ENCODE assay signal across 25 mouse cellular contexts in genomic region chrX:56752144-56752543, GRCm38 (mm10). TPM values are rescaled to one million over a fixed set of nuclear protein-coding genes. Genes with fewer than 3 reads are reported as not detected.
A peak's percentile ranks its signal among the peaks of the same experiment; 100 is the strongest.
DNase-seq lines count a peak whose midpoint lies in the region; ATAC-seq and TF ChIP-seq lines count a peak whose summit lies in the region.
"Had no signal": no experiment of that assay in that cellular context is flagged by ENCODE, and none has a peak within 500 bp of the region (broad histone marks: within the 10 kb centered on the region; RNA-seq: fewer than 3 reads in every experiment).

No protein-coding gene starts in this region.

- peaks cover 4% of the 10 kb centered on the region for H3K4me1 ChIP-seq in liver, embryonic 16.5 days (ENCODE audit: control insufficient read depth, low read depth, low read length)
- H3K4me1 ChIP-seq: embryonic facial prominence, embryonic 12.5 days; forebrain, embryonic 12.5 days; lung, embryonic 15.5 days; midbrain, embryonic 13.5 days; neural tube, embryonic 12.5 days had no signal

- H3K9ac ChIP-seq in liver, embryonic 16.5 days (ENCODE audit: low read depth, low read length) = no peak overlapping the region
- H3K9ac ChIP-seq: embryonic facial prominence, embryonic 12.5 days; forebrain, embryonic 12.5 days; hindbrain, embryonic 14.5 days; lung, embryonic 15.5 days; midbrain, embryonic 13.5 days; neural tube, embryonic 12.5 days had no signal

- no peaks in the 10 kb centered on the region for H3K9me3 ChIP-seq in liver, embryonic 16.5 days (replicated peaks; ENCODE audit: control insufficient read depth, low read length)
- H3K9me3 ChIP-seq: embryonic facial prominence, embryonic 12.5 days; forebrain, embryonic 12.5 days; lung, embryonic 15.5 days; megakaryocyte, embryonic 14.5 days; midbrain, embryonic 13.5 days; neural tube, embryonic 12.5 days had no signal

- 50% methylated on average over 6 of the region's 6 CpGs for WGBS in liver, embryonic 16.5 days (ENCODE audit: insufficient replicate concordance)

- ATAC-seq in liver, embryonic 16.5 days (ENCODE audit: low read depth) = peak; percentile 53
- ATAC-seq: CD4-positive, CD25-positive, alpha-beta regulatory T cell, adult 4 months; inflammation-experienced regulatory T-cells, adult 6 months; midbrain, embryonic 13.5 days had no signal

- H3K4me3 ChIP-seq in gastrocnemius, adult 2 months = no peak overlapping the region
- H3K4me3 ChIP-seq in liver, embryonic 16.5 days (ENCODE audit: low read depth, low read length) = no peak overlapping the region
- H3K4me3 ChIP-seq: embryonic facial prominence, embryonic 12.5 days; erythroblast, embryonic 14.5 days; forebrain, embryonic 12.5 days; left cerebral cortex, adult 2 months; lung, embryonic 15.5 days; megakaryocyte, embryonic 14.5 days; midbrain, embryonic 13.5 days; neural tube, embryonic 12.5 days had no signal

- no peaks in the 10 kb centered on the region for H3K27me3 ChIP-seq in liver, embryonic 16.5 days (ENCODE audit: control insufficient read depth, insufficient read depth, low read depth, low read length)
- H3K27me3 ChIP-seq: embryonic facial prominence, embryonic 12.5 days; forebrain, embryonic 12.5 days; lung, embryonic 15.5 days; midbrain, embryonic 13.5 days; neural tube, embryonic 12.5 days had no signal

- no peak overlapping the region for H3K27ac ChIP-seq in gastrocnemius, adult 2 months
- H3K27ac ChIP-seq in liver, embryonic 16.5 days (ENCODE audit: low read length) = no peak overlapping the region
- H3K27ac ChIP-seq: embryonic facial prominence, embryonic 12.5 days; forebrain, embryonic 12.5 days; hindbrain, embryonic 14.5 days; left cerebral cortex, adult 2 months; lung, embryonic 15.5 days; midbrain, embryonic 13.5 days; neural tube, embryonic 12.5 days had no signal

- intact Hi-C loops in gastrocnemius, adult 2 months (cut with DNase I) = no loop called here

- no peaks in the 10 kb centered on the region for H3K36me3 ChIP-seq in liver, embryonic 16.5 days (ENCODE audit: control insufficient read depth, insufficient read depth)
- H3K36me3 ChIP-seq: embryonic facial prominence, embryonic 12.5 days; forebrain, embryonic 12.5 days; lung, embryonic 15.5 days; midbrain, embryonic 13.5 days; neural tube, embryonic 12.5 days had no signal

- peak; percentile 40 for DNase-seq in gastrocnemius, adult 2 months
- DNase-seq in gastrocnemius, postnatal 4 days (ENCODE audit: low spot score in 2 of 2) = no peak
- DNase-seq in liver = no peak
- DNase-seq in urinary bladder, postnatal 14 days (ENCODE audit: low spot score) = peak; percentile 12
- DNase-seq in urinary bladder, adult 2 months (ENCODE audit: low spot score) = no peak
- no peak for DNase-seq in spleen, postnatal 14 days (ENCODE audit: low spot score in 2 of 2)
- DNase-seq: cerebellum, adult 18-20 months; cerebellum, postnatal 14 days; kidney, adult 8-10 months; kidney, postnatal 10 days; thymus, adult 18-20 months; thymus, postnatal 36 days had no signal

- no peak overlapping the region for H3K4me2 ChIP-seq in liver, embryonic 16.5 days (ENCODE audit: low read depth, low read length)
- H3K4me2 ChIP-seq: embryonic facial prominence, embryonic 12.5 days; forebrain, embryonic 12.5 days; hindbrain, embryonic 14.5 days; lung, embryonic 15.5 days; midbrain, embryonic 13.5 days; neural tube, embryonic 12.5 days had no signal

- no peak for TF ChIP-seq CTCF in gastrocnemius, adult 2 months (IDR thresholded peaks at IDR 0.05)

RNA-seq across cellular contexts. Expression of gene Fhl1, which starts 20.6 kb away (rescaled TPM):
- 1,000 to 10,000 TPM in 1 of 2 experiments, 100 to 1,000 TPM in 1; 673 to 2,064 TPM for total RNA-seq in gastrocnemius, adult 2 months (2021)
- total RNA-seq in gastrocnemius, postnatal 4 days (2021) = 1,000 to 10,000 TPM; 1,382 to 1,696 TPM
- polyA plus RNA-seq in liver, embryonic 16.5 days (2015; fragmentation: Nextera tagmentation; extraction: Ambion mirVana) = 17.0 and 24.9 TPM in 2 replicates
- 1,303 and 1,694 TPM in 2 replicates for polyA plus RNA-seq in urinary bladder, adult 2 months (2012; rRNA removed)
- total RNA-seq: granulocyte monocyte progenitor cell, adult 5-6 weeks had no signal
- polyA plus RNA-seq: CD4-positive, CD25-positive, alpha-beta regulatory T cell, adult 4 months; inflammation-experienced regulatory T-cells, adult 6 months had no signal

Comparison
In these comparisons a context has a peak if more than half of its experiments do, and no peak if none do; other contexts are left out.
1. DNase-seq: peak in gastrocnemius, adult 2 months (single experiment) and urinary bladder, postnatal 14 days (single experiment); none in gastrocnemius, postnatal 4 days (0 of 2), liver (single experiment), urinary bladder, adult 2 months (single experiment) and spleen, postnatal 14 days (0 of 2).